Mouse (Mus musculus): ENCODE results near the gene Frmd7. TPM values are rescaled to one million over a fixed set of nuclear protein-coding genes. Genes with fewer than 3 reads are reported as not detected.

The Frmd7 gene
- polyA plus RNA-seq (2014; fragmentation: Illumina TruSeq; extraction: RNeasy Lipid Tissue Mini Kit (QIAGEN cat#74804); ENCODE audit: low read depth, low replicate concordance): 0.20 TPM

DNA sequence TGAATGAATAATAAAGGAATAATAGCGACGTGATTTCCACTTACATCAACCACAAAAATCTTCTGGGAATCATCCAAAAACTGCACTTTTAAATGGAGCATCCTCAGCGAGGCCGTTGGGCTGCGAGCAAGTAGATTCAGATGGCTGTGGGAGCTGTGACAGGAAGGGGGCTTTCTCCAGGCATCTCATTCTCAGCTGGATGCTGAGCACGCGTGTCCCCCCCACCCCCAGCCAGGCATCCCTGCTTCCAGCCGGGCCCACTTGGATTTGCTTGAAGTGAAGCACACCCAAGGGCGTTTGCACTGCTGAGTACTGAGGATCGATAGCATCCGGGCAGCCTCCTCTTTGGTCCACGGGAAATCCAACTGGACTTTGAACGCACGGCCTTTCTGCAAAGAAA lies at the start of gene Frmd7:
TSS of gene Frmd7 (minus strand) at position 101 of the 400 bp plus-strand sequence.

Other genes with a start within 250 kb of the Frmd7 start
- gene Stk26, start 101.7 kb downstream of the Frmd7 start, polyA plus RNA-seq (2014; fragmentation: Illumina TruSeq; extraction: RNeasy Lipid Tissue Mini Kit (QIAGEN cat#74804); ENCODE audit: low read depth, low replicate concordance): 14.4 TPM
- 50.7 TPM for gene Rap2c, start 75.3 kb upstream of the Frmd7 start, polyA plus RNA-seq (2014; fragmentation: Illumina TruSeq; extraction: RNeasy Lipid Tissue Mini Kit (QIAGEN cat#74804); ENCODE audit: low read depth, low replicate concordance)